Mouse (Mus musculus): ENCODE results near the gene Srcin1.

DNA sequence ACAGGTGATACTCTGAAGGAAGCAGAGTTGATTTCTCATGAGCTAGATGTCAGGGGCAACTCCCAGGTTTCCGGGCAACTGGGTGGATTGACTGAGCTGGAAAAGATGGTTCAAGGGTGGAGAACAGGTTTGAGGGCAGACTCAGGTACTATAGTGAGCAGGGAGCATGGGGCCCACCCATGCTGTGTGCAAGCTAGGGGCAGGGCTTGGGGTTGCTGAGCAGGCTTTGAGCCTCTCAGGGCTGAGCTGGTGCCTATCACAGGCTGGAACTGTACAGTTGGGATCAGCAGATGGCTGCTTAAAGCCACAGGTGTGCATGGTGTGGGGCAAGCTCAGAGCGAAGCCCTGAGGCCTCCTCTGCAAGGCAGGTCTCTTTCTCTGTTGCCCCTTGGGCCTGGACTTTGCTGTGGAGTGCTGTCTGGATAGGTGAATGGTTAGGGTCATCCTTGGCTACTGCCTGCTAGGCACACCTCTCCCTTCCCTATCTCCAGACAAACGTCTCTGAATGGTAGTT is 114.6 kb downstream of the Srcin1 start:
- TF ChIP-seq POLR2A (IDR thresholded peaks at IDR 0.05; ENCODE audit: low read depth, low read length) (no peak), CTCF (IDR thresholded peaks at IDR 0.05; ENCODE audit: borderline replicate concordance, insufficient read depth, low read length) (no peak)

Measured in embryonic fibroblast, embryonic 13.5 days (primary cell).